Mouse (Mus musculus) small intestine, adult 2 months (tissue): ENCODE results near the gene Itga5.

Experiments
- CTCF ChIP-seq: fragments of 200-500 bp; IDR thresholded peaks from 2 replicates; pipeline ENCODE4 v1.5.1; 2012; ENCODE audit warnings: low read depth, mild to moderate bottlenecking, control low read depth, inconsistent platforms, low read length, moderate library complexity, mixed read lengths; ENCODE audit not compliant: insufficient replicate concordance, insufficient read length; ENCODE audit errors: extremely low read depth
- POLR2A ChIP-seq: fragments of 200-500 bp; IDR thresholded peaks from 2 replicates; pipeline ENCODE4 v1.6.1; 2012; ENCODE audit warnings: low read depth, mild to moderate bottlenecking, control low read depth, inconsistent platforms, low read length, moderate library complexity

DNA sequence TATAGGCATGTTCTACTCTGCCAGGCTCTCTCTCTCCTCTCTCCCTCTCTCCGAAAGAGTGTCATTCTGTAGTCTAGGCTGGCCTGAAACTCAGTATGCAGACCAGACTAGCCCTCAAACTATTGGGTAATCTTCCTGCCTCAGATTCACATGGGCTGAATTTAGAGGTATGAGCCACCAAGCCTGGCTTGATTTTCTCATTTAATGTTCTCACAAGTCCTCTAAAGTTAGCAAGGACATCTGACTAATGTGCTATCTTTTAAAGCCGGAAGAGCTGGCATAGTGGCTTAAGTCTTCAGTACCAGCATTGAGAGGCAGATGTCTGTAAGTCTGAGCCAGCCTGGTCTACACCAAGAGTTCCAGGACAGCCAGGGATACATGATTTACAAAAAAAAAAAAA, 15.5 kb upstream of the Itga5 start:
- TF ChIP-seq POLR2A: no peak
- TF ChIP-seq CTCF: no peak
